Mouse (Mus musculus) lung, postnatal 36 days (tissue): ENCODE results near the gene H6pd.

Experiments used
- DNase-seq: peaks from one replicate; pipeline ENCODE4 v3.0.0; 2022; ENCODE audit warnings: mixed read lengths

H6pd gene

GRCm38 (mm10) chr4:150019741-150020380 is 11.0 kb upstream of the H6pd start:
- DNase-seq = no peak

- DNase-seq = no peak
Observed at GRCm38 (mm10) chr4:150015436-150015835, 6.6 kb upstream of the H6pd start.

- no peak for DNase-seq
Observed at GRCm38 (mm10) chr4:150014378-150015091, 5.7 kb upstream of the H6pd start.

GRCm38 (mm10) chr4:150013805-150014204 is 5.0 kb upstream of the H6pd start:
- no peak for DNase-seq

GRCm38 (mm10) chr4:150013186-150013690 is 4.4 kb upstream of the H6pd start:
- DNase-seq = no peak

GRCm38 (mm10) chr4:150012322-150012723 is 3.5 kb upstream of the H6pd start:
- no peak for DNase-seq

- peak; percentile 42 for DNase-seq
Observed at GRCm38 (mm10) chr4:150011564-150012321, 2.9 kb upstream of the H6pd start.

- DNase-seq = no peak
Observed at GRCm38 (mm10) chr4:150010054-150010730, 1.4 kb upstream of the H6pd start.

GRCm38 (mm10) chr4:150009587-150009930 is 736 bp upstream of the H6pd start:
- DNase-seq = no peak

GRCm38 (mm10) chr4:150008325-150008852 is 434 bp downstream of the H6pd start:
- DNase-seq = peak; percentile 88

- DNase-seq = peak; percentile 62
Observed at GRCm38 (mm10) chr4:150007444-150007843, 1.4 kb downstream of the H6pd start.

- DNase-seq = no peak
Observed at GRCm38 (mm10) chr4:150006991-150007390, 1.8 kb downstream of the H6pd start.

GRCm38 (mm10) chr4:150006122-150006854 is 2.5 kb downstream of the H6pd start:
- DNase-seq = no peak

GRCm38 (mm10) chr4:150005231-150005630 is 3.6 kb downstream of the H6pd start:
- DNase-seq = no peak

- DNase-seq = no peak
Observed at GRCm38 (mm10) chr4:150003641-150004040, 5.2 kb downstream of the H6pd start.

- DNase-seq = peak; percentile 87
Observed at GRCm38 (mm10) chr4:150003021-150003580, 5.7 kb downstream of the H6pd start.

- DNase-seq = peak; percentile 53
Observed at GRCm38 (mm10) chr4:150002021-150002528, 6.7 kb downstream of the H6pd start.

GRCm38 (mm10) chr4:150001221-150001860 is 7.5 kb downstream of the H6pd start:
- peak; percentile 36 for DNase-seq

GRCm38 (mm10) chr4:149999931-150000555 is 8.8 kb downstream of the H6pd start:
- DNase-seq = no peak

- DNase-seq = no peak
Observed at GRCm38 (mm10) chr4:149999510-149999900, 9.3 kb downstream of the H6pd start.
